Mouse (Mus musculus): ENCODE measurements around the gene Smagp.

Gene Smagp

GRCm38 (mm10) chr15:100664813-100665274 is 28.1 kb upstream of the Smagp start:
- DNase-seq = no peak

GRCm38 (mm10) chr15:100660805-100661204 is 24.1 kb upstream of the Smagp start:
- no peak for DNase-seq

- DNase-seq = no peak
These were observed 23.6 kb upstream of the Smagp start for GRCm38 (mm10) chr15:100660306-100660705.

- DNase-seq = no peak
These were observed 18.5 kb upstream of the Smagp start for GRCm38 (mm10) chr15:100655201-100655600.

GRCm38 (mm10) chr15:100654271-100654670 is 17.5 kb upstream of the Smagp start:
- no peak for DNase-seq

GRCm38 (mm10) chr15:100651610-100652009 is 14.9 kb upstream of the Smagp start:
- no peak for DNase-seq

- no peak for DNase-seq
These were observed 13.4 kb upstream of the Smagp start for GRCm38 (mm10) chr15:100650111-100650510.

GRCm38 (mm10) chr15:100646161-100646560 is 9.4 kb upstream of the Smagp start:
- DNase-seq = no peak

- DNase-seq = no peak
These were observed 5.7 kb upstream of the Smagp start for GRCm38 (mm10) chr15:100642451-100642850.

- DNase-seq = no peak
These were observed 4.6 kb upstream of the Smagp start for GRCm38 (mm10) chr15:100641226-100641810.

- DNase-seq = no peak
These were observed 3.4 kb upstream of the Smagp start for GRCm38 (mm10) chr15:100639972-100640750.

GRCm38 (mm10) chr15:100637661-100638060 is 921 bp upstream of the Smagp start:
- no peak for DNase-seq

- no peak for DNase-seq
These were observed 692 bp downstream of the Smagp start for GRCm38 (mm10) chr15:100635851-100636645.

- no peak for DNase-seq
These were observed 1.5 kb downstream of the Smagp start for GRCm38 (mm10) chr15:100635239-100635638.

- no peak for DNase-seq
These were observed 3.4 kb downstream of the Smagp start for GRCm38 (mm10) chr15:100633341-100633740.

GRCm38 (mm10) chr15:100632323-100632722 is 4.4 kb downstream of the Smagp start:
- no peak for DNase-seq

GRCm38 (mm10) chr15:100631454-100632170 is 5.1 kb downstream of the Smagp start:
- no peak for DNase-seq

GRCm38 (mm10) chr15:100630126-100630525 is 6.6 kb downstream of the Smagp start:
- no peak for DNase-seq

- no peak for DNase-seq
These were observed 7.9 kb downstream of the Smagp start for GRCm38 (mm10) chr15:100628797-100629196.

- no peak for DNase-seq
These were observed 8.9 kb downstream of the Smagp start for GRCm38 (mm10) chr15:100627774-100628370.

- no peak for DNase-seq
These were observed 9.5 kb downstream of the Smagp start for GRCm38 (mm10) chr15:100627287-100627686.

- DNase-seq = no peak
These were observed 12.3 kb downstream of the Smagp start for GRCm38 (mm10) chr15:100624435-100624834.
